Mouse (Mus musculus): ENCODE measurements around the gene Cisd1.

Gene Cisd1

DNA sequence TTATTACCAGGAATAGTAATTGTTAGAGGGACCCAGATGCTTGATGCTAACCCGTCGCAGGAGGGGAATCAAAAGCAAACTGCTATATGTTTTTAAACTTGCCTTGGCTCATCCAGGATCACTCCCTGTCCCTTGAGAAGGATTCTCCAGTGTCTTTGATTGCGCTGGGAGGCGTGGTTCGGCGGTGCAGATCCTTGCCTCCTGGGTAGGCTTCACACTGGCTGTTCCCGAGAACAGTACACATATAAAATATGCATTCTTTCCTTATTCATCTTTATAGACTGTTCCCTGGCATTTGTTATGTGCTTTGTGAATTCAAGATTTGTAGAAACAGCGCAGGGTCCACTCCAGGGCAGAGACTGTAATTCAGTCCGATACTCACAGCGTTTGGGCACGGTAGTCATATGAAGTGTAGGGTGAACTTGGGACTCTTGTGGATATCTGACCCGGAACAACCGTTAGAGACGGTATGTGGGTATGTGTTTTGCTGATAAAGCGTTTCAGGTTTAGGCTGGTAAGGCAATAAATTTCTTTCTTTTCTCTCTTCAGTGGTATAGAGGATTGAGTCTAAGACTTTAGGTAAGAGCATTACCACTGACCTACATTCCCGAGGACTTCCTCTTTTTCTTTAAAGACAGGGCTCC is 4.0 kb upstream of the Cisd1 start:
- DNase-seq: no peak

DNA sequence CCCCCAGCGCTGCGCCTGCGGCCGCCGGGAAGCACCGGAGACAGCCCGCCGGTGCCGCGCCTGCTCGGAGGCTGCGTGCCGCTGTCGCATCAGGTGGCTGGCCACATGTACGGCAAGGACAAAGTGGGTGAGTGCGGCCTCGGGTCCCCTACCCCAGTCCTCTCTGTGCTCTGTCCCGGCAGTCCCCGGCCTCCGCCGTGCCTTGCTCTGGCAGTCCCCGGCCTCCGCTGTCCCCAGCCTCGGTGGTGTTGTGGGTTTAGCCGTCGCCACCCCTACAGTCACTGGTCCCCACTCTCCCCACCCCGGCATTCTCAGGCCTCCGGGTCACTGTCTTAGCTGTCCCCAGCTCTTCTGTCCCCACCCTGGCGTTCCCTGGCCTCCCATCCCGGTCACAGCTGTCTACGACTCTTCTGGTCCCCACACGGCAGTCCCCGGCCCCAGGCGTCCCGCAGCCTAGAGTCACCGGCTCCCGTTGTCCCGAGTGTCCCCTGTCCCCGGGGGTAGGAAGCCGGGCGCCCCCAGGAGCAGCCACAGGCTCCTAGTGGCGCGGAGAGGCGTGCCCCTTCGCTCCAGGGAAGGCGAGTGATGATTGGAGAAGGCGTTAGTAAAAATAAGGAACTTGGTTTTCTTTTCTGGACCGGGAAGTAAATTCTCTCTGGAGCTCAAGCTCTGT is 3.3 kb upstream of the Cisd1 start:
- peak; percentile 56 for DNase-seq

DNA sequence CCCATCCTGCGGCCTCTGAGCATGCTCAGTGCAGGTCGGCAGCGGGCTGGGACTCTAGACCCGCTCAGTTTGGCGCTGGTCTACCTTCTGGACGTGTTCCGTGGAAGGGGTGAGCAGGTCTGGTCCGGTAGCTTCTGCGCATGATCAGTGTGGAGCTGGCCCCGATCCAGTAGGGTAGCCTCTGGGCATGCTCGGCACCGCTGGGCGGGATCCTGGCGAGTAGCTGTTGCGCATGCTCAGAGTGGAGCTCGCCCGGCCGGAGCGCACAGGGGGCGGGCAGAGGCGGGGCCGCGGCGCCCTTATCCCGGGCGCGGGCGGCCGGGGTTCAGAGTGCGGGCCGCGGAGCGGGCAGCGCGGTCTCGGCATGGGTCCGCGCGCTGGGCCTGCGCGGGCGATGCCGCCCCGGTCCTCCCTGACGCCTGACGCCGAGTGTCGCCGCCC is 2.8 kb upstream of the Cisd1 start, which contains the start of gene Ipmk:
TSS of gene Ipmk (plus strand) at position 255 of the 441 bp plus-strand sequence.
- peak; percentile 97 for DNase-seq

DNA sequence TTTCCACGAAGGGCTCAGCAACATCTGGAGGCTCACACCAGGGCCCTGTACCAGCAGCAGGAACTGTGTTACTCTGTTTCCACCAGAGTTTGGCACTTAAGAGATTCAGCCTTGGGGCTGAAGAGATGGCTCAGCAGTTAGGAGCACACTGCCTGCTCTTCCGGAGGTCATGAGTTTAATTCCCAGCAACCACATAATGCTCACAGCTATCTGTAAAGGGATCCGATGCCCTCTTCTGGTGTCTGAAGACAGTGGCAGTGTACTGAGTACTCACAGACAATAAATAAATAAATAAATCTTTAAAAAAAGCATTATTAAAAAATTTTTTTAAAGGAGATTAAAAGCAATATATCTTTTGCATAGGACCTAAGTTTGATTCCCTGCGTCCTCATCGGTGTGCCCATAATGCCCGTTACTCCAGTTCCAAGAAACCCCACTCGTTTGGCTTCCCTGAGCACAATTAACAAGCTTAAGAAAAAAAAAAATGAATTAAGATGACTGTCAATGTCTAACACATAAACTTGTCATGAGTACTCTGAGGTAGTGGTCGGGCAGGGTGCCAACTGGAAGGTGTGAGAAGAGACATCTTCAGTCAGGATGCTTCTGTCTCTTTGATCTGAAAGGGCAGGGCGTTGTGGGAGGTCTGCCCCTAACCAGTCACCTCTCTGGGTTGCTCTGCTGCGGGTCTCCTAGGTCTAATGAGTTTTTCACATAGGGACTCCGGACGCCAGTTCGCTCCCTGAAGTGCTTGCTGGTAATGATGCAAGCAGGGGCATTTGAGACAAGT is 2.2 kb upstream of the Cisd1 start:
- DNase-seq: peak; percentile 33

- no peak for DNase-seq
These were observed 1.4 kb upstream of the Cisd1 start for GRCm38 (mm10) chr10:71346106-71346505.

- no peak for DNase-seq
These were observed 1.0 kb downstream of the Cisd1 start for GRCm38 (mm10) chr10:71343567-71344265.

- DNase-seq: no peak
These were observed 1.6 kb downstream of the Cisd1 start for GRCm38 (mm10) chr10:71343130-71343529.

DNA sequence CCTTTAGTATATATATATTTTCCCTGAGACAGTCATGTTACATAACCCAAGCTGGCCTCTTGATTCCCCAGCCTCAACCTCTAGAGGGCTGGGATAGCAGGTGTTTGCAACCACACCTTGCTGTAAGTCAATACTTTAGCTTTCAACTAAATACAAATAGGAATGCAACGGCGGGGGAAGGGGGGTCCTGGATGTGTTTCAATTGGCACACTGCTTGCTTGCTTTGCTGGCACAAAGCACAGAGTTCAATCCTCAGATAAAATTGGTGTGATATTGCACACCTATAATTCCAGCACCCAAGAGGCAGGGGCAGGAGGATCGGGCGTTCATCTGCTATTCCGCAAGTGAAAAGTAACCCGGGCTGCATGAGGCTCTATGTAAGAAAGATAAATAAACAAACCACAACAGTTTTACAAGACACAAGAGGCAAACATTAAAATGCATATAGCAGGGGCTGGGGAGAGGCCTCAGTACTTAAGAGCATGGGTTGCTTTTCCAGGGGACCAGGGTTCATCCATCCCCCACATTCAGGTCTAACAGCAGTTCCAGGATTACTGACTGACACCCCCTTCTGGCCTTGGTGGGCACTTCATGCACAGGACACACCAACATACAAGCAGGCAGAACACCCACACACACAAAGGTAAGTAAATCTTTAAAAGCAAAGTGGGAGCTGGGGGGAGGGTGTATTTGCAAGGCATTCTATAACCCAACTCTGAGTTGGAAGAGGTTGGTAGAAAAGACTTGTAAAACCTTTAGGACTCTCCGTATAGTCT is 2.5 kb downstream of the Cisd1 start:
- peak; percentile 38 for DNase-seq

DNA sequence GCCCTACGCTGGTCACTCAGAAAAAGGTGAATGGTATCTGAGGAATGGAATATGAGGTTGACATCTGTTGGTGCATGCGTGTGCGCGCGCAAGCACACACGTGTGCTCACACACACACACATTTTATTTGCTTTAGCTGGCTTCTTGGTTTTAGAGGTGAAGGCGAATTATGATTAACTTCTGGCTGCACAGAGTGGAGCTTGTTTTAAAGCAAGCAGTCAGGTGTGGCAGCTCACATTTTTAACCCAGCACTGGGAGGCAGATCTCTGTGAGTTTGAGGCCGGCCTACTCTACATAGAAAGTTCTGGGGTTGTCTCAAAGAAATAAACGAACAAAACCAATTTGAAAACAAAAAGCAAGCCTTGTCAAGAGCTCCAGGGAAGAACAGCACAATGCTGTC is 3.5 kb downstream of the Cisd1 start:
- DNase-seq: no peak

DNA sequence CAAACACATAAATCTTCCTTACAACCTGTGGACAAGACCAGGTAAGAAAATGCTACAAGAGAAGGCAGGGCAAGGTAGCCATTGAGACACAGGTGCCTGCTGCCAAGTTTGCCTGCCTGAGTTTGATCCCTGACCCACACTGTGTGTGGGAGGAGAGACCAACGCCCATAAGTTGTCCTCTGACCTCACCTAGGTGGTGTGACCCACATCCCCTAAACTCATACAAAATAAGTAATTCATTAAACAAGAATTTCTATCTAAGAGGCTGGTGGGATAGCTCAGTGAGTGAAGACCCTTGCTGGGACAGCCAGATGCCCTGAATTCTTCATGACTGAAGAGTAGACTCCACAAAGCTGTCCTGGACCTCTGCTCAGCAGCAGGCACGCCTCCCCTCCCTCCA is 4.6 kb downstream of the Cisd1 start:
- no peak for DNase-seq

GRCm38 (mm10) chr10:71339463-71339862 is 5.3 kb downstream of the Cisd1 start:
- DNase-seq: no peak

GRCm38 (mm10) chr10:71338156-71338905 is 6.4 kb downstream of the Cisd1 start:
- DNase-seq: no peak

DNA sequence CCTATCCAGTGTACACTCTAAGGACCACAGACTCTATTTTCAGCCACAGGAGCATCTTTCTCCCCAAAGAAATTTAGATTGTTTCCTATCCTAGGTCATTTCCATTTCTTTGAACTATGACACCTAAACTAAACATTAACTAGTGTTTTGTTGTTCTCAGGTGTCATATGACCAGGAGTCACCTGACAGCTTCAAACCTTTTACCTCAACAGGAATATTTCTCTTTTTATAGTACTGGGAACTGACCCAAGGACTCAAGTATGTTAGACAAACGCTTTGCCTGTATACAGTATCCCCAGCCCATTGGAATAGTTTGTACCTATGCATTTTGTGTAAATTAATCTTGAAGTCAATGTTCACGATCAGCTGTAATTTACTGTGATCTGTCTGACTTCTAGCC is 7.0 kb downstream of the Cisd1 start:
- DNase-seq: no peak

GRCm38 (mm10) chr10:71332859-71333258 is 11.9 kb downstream of the Cisd1 start:
- DNase-seq: no peak

DNA sequence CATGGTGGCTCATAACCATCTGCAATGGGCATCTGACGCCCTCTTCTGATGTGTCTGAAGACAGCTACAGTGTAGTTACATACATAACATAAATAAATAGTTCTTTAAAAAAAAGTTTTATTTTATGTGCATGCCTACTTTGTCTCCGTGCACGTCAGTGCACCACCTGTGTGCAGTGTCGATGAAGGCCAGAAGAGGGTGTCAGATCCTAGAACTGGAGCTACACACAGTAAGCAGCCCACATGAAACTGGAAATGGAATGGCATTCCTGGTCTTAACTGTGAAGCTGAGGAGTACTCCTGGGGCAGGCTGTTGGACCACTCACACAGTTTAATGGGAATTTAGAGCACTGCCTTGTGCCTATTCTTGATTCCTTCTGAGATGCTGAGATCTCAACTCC is 12.4 kb downstream of the Cisd1 start:
- no peak for DNase-seq

- DNase-seq: no peak
These were observed 12.8 kb downstream of the Cisd1 start for GRCm38 (mm10) chr10:71331908-71332307.

- no peak for DNase-seq
These were observed 14.7 kb downstream of the Cisd1 start for GRCm38 (mm10) chr10:71330070-71330469.

DNA sequence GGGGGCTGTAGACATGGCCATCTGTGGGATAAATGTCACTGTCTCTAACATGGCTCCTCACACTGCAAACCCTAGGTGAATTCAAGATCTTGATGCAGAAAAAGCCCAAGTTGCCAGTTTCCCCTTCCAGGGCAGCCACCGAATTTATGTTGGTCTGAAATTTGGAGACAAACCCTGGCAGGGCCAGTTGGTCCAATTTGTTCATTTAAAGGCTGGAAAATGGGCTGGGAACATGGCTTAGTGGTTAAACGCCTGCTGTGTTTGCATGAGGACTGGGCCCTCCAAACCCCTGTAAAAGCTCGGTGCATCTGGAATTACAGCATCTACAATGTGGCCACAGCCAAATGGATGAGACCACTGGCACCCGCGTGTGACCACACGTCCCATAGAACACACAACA is 15.5 kb downstream of the Cisd1 start:
- DNase-seq: no peak

- no peak for DNase-seq
These were observed 15.9 kb downstream of the Cisd1 start for GRCm38 (mm10) chr10:71328870-71329269.

GRCm38 (mm10) chr10:71328382-71328781 is 16.4 kb downstream of the Cisd1 start:
- no peak for DNase-seq

DNA sequence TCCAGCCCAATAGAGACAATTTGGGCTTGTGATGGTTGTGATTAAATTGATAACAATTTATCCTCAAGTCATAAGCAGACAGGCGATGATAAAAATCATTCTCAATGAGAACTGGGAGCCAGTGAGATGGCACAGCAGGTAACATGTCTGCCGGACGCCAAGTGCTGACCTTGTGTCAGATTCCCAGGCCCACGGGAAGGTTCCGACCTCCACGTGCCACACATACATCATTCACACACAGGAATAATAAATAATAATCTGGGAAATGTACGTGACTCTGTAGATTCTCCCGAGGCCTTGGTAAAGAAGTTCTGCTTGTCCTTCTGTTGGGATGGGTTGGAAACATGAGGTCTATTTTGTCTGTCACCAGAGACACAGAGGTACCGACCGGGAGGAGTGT is 17.4 kb downstream of the Cisd1 start:
- no peak for DNase-seq

GRCm38 (mm10) chr10:71326789-71327188 is 18.0 kb downstream of the Cisd1 start:
- DNase-seq: peak; percentile 84
